Mouse (Mus musculus) E14TG2a.4 (cell line): ENCODE measurements around the gene Nxf2.

Source experiments
- CTCF ChIP-seq: conservative IDR thresholded peaks from 2 replicates; pipeline ENCODE4 v1.5.1; 2014; ENCODE audit warnings: low read length
- NANOG ChIP-seq: IDR thresholded peaks from 2 replicates; pipeline ENCODE4 v1.6.1; 2014; ENCODE audit warnings: borderline replicate concordance, low read length, mixed read lengths

DNA sequence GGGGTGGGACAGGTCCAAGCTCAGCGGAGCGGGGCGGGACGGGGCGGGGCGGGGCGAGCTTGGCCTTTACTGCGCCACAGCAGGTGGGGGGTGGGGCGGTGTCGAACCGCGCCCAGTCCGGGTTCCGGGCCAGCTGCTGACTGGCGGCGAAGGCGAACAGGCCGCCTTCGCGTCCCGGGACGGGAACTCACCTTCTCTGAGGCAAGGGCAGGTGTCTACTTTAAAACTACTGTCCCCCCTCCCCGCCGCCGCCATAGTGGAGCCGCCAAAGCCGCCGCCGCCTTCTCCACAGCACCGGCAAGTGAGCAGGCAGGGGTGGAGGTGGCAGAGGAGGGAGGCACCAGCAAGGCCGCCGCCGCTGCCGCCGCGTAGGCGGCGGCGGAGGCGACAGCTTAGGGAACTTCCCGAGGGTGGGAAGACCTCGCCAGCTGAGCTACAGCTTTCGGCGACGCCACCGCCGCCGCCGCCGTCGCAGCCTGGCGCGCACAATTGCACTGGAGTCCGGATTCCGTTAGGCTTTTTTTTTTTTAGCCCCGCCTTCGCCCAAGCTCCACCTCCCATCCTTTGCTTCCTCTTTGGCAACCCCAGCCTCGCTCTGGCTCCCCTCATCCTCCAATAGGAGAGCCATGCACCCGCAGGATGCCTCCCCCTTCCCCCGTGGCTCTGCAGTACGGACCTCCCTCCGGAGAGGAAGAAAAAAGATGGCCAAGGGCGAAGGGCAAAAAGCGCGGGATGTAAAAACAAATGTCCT is 44.3 kb upstream of the Nxf2 start, which contains the start of gene Zmat1:
- TF ChIP-seq CTCF, result no peak
- TF ChIP-seq NANOG, result no peak
